Mouse (Mus musculus): Measurements from ENCODE around the gene Lrrc58. TPM values are rescaled to one million over a fixed set of nuclear protein-coding genes. Genes with fewer than 3 reads are reported as not detected.

The Lrrc58 gene
- polyA plus RNA-seq (2015; fragmentation: Nextera tagmentation; extraction: Ambion mirVana) = 46.1 and 49.0 TPM in 2 replicates

DNA sequence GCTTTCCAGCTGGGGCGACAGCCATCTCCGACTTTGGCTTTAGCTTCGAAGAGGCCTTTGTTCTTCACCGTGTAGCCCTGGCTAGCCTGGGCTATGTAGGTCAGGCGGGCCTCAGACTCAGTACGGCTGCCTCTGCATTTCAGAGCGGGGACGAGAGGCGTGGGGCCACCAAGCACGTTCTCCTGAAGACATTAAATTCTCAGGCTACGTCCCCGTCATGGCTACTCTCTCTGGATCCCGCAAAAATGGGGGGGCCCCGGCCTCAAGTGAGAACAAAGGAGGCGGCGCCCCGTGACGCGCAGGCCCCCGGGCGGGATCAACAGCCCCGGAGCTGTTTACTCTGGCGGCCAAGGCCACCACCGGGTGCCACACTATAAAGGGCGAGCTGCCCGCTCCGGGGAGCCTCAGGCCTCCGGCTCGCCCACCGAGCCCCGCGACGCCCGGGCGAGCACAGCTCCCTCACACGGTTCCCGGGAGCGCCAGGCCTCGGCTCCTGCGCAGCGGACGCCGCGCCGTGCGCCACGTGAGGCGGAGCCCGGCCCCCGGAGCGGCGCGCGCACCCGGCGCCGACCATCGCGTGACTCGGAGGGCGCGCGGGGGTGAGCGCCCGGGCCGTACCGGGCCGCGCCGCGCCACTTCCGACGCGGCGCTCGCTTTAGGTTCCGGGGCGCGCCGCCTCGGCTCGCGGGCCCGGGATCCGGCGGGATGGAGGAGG lies at the start of gene Lrrc58:
Gene Lrrc58 (plus strand): TSS at position 599 of the 715 bp plus-strand sequence.
- Histone ChIP-seq H3K9me3 (no peaks in the 10 kb centered on the region), H3K9ac (peak within 1 kb of the TSS; percentile 100), H3K4me3 (peak within 1 kb of the TSS; percentile 99), H3K4me2 (peak within 1 kb of the TSS; percentile 64), H3K27ac (peak within 1 kb of the TSS; percentile 100), H3K27me3 (no peaks in the 10 kb centered on the region), H3K4me1 (replicated peaks) (peaks cover 31% of the 10 kb centered on the region), H3K36me3 (no peaks in the 10 kb centered on the region)
- peak; percentile 93 for ATAC-seq (ENCODE audit: low FRiP score)
- WGBS = under 1% methylated on average over 85 of the region's 86 CpGs

GRCm38 (mm10) chr16:37823949-37824348 lies 44.2 kb upstream of the Lrrc58 start:
- Histone ChIP-seq H3K27ac (no peak overlapping the region), H3K9me3 (no peaks in the 10 kb centered on the region), H3K9ac (no peak overlapping the region), H3K4me2 (no peak overlapping the region), H3K27me3 (no peaks in the 10 kb centered on the region), H3K36me3 (peaks cover 66% of the 10 kb centered on the region), H3K4me1 (replicated peaks) (no peaks in the 10 kb centered on the region), H3K4me3 (no peak overlapping the region)
- ATAC-seq (ENCODE audit: low FRiP score) = no peak
- WGBS = 78% methylated on average over 5 of the region's 5 CpGs

DNA sequence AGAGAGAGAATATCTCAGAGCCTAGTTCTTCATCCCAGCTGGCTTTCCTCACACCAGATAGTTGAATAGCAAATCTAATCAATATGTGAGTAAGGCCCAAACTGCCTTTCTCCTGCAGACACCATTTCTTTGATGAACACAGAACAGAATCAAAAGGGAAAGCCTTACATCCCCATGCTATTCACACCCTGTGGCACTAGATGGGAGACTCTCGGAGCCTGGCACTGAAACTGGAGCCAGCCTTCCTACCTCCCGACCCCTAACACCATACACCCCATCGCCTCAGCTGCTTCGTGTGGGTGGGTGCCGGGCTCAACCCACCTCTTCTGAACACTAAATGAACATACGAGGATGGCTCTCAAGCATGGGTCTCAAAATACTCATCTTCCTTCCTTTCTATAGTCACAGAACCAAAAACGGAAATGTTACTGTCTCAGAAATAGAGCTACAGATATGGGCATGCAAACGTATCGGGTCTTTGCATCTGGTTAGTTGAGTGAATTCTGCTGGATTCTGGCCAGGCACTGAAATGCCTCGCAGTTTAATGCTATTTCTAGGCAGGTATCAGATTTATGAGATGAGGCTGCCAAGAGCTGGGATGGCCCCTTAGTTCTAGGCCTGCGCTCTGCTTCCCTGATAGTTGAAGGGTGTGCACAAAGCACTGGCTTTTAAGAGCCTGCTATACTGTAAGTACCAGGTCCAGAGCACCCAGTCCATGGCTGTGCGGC lies 43.2 kb upstream of the Lrrc58 start:
- H3K36me3 ChIP-seq = peaks cover 74% of the 10 kb centered on the region

DNA sequence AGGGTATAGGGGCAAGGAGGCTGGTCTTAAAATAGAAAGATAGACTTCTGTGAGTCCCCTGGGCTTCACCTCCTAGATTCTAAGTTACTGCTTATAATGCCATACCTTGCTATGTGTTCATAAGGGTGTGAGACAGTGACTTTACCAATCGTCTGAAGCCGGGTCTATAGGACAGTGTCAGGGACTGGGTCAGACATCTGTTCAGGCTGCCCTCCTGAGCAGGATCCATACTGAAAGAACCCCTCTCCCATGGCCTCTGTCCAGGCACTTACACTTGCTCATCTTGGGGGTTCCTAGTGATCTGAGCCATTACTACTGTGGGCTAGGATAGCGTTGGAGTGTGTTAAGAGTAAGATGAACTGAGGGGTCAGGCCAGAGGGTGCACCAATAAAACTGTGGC lies 41.9 kb upstream of the Lrrc58 start:
- ATAC-seq (ENCODE audit: low FRiP score) = no peak
- H3K36me3 ChIP-seq = peaks cover 76% of the 10 kb centered on the region
- H3K4me3 ChIP-seq = no peak overlapping the region
- no peaks in the 10 kb centered on the region for H3K9me3 ChIP-seq
- H3K9ac ChIP-seq = no peak overlapping the region
- H3K27ac ChIP-seq = no peak overlapping the region
- whole genome bisulfite sequencing = 91% methylated on average over 3 of the region's 3 CpGs
- H3K27me3 ChIP-seq = no peaks in the 10 kb centered on the region
- H3K4me2 ChIP-seq = no peak overlapping the region
- no peaks in the 10 kb centered on the region for H3K4me1 ChIP-seq (replicated peaks)

More for the DNA sequence above, 43.2 kb upstream of the Lrrc58 start:
- 97% methylated on average over 12 of the region's 12 CpGs for WGBS
- no peak overlapping the region for H3K27ac ChIP-seq
- no peak overlapping the region for H3K4me2 ChIP-seq
- H3K9ac ChIP-seq = no peak overlapping the region
- H3K9me3 ChIP-seq = no peaks in the 10 kb centered on the region
- no peaks in the 10 kb centered on the region for H3K27me3 ChIP-seq
- ATAC-seq (ENCODE audit: low FRiP score) = no peak
- no peaks in the 10 kb centered on the region for H3K4me1 ChIP-seq (replicated peaks)
- H3K4me3 ChIP-seq = no peak overlapping the region

- no peak overlapping the region for H3K4me2 ChIP-seq
- no peak overlapping the region for H3K27ac ChIP-seq
- 80% methylated on average over 7 of the region's 7 CpGs for WGBS
- no peaks in the 10 kb centered on the region for H3K4me1 ChIP-seq (replicated peaks)
- H3K27me3 ChIP-seq = no peaks in the 10 kb centered on the region
- ATAC-seq (ENCODE audit: low FRiP score) = no peak
- peaks cover 81% of the 10 kb centered on the region for H3K36me3 ChIP-seq
- no peak overlapping the region for H3K4me3 ChIP-seq
- H3K9me3 ChIP-seq = no peaks in the 10 kb centered on the region
- H3K9ac ChIP-seq = no peak overlapping the region
Observed at GRCm38 (mm10) chr16:37831041-37831440, 37.1 kb upstream of the Lrrc58 start.

GRCm38 (mm10) chr16:37837571-37837970 lies 30.6 kb upstream of the Lrrc58 start:
- Histone ChIP-seq H3K27ac (no peak overlapping the region), H3K4me3 (no peak overlapping the region)
- no peak for ATAC-seq (ENCODE audit: low FRiP score)

GRCm38 (mm10) chr16:37842439-37842838 lies 25.8 kb upstream of the Lrrc58 start:
- no peaks in the 10 kb centered on the region for H3K36me3 ChIP-seq
- H3K9ac ChIP-seq = no peak overlapping the region
- H3K4me1 ChIP-seq (replicated peaks) = no peaks in the 10 kb centered on the region
- no peak for ATAC-seq (ENCODE audit: low FRiP score)
- H3K27ac ChIP-seq = no peak overlapping the region
- H3K4me2 ChIP-seq = no peak overlapping the region
- no peaks in the 10 kb centered on the region for H3K9me3 ChIP-seq
- H3K4me3 ChIP-seq = no peak overlapping the region
- no peaks in the 10 kb centered on the region for H3K27me3 ChIP-seq
- 89% methylated on average over 2 of the region's 2 CpGs for WGBS

More at GRCm38 (mm10) chr16:37837571-37837970, 30.6 kb upstream of the Lrrc58 start:
- H3K9me3 ChIP-seq = no peaks in the 10 kb centered on the region
- 83% methylated on average over 3 of the region's 3 CpGs for WGBS
- no peaks in the 10 kb centered on the region for H3K27me3 ChIP-seq
- H3K36me3 ChIP-seq = peaks cover 31% of the 10 kb centered on the region
- no peak overlapping the region for H3K9ac ChIP-seq
- H3K4me1 ChIP-seq (replicated peaks) = no peaks in the 10 kb centered on the region
- no peak overlapping the region for H3K4me2 ChIP-seq

- no peaks in the 10 kb centered on the region for H3K36me3 ChIP-seq
- no peaks in the 10 kb centered on the region for H3K9me3 ChIP-seq
- no peak overlapping the region for H3K4me3 ChIP-seq
- 92% methylated on average over 12 of the region's 12 CpGs for whole genome bisulfite sequencing
- no peak overlapping the region for H3K27ac ChIP-seq
- H3K27me3 ChIP-seq = no peaks in the 10 kb centered on the region
- no peak for ATAC-seq (ENCODE audit: low FRiP score)
- H3K4me2 ChIP-seq = no peak overlapping the region
- H3K9ac ChIP-seq = no peak overlapping the region
- H3K4me1 ChIP-seq (replicated peaks) = no peaks in the 10 kb centered on the region
Observed at GRCm38 (mm10) chr16:37843740-37844139, 24.4 kb upstream of the Lrrc58 start.

DNA sequence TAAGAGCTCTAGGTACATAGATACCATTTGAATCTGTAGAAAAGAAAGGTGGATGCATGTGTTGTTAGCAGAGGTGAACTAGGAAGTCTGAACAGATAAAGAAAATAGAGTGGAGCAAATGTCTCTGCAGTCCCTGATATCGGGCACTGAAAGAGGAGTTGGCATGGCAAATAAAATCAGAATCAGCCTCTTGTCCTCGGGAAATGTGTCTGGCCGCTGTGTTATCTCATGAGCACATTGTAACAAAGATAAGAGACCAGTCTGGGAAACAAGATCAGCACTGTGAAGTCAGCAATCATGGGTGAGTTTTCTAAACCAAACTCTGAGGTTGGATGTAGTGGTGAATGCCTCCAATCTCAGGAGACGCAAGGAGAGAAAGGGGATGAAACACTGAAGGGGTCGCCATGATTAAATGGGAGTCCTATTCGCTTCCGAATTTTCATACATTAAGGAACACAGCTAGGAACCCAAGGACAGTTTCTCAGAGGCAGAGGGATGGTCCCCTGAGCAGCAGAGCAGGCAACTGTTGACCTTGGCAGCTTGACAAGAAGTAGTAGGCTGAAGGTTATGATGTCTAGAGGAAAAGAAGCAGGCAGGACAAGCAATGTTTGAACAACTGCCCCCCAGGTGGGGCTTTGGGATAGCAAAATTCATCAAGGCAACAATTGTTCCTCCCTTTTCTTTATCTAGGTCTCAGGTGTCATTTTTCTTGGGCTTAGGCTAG lies 22.8 kb upstream of the Lrrc58 start:
- Histone ChIP-seq H3K4me2 (no peak overlapping the region), H3K4me3 (no peak overlapping the region), H3K27me3 (no peaks in the 10 kb centered on the region), H3K9me3 (no peaks in the 10 kb centered on the region), H3K9ac (no peak overlapping the region), H3K36me3 (no peaks in the 10 kb centered on the region), H3K27ac (no peak overlapping the region), H3K4me1 (replicated peaks) (no peaks in the 10 kb centered on the region)
- ATAC-seq (ENCODE audit: low FRiP score) = no peak
- WGBS = 85% methylated on average over 7 of the region's 7 CpGs

GRCm38 (mm10) chr16:37847081-37847480 lies 21.1 kb upstream of the Lrrc58 start:
- H3K9ac ChIP-seq = no peak overlapping the region
- no peaks in the 10 kb centered on the region for H3K4me1 ChIP-seq (replicated peaks)
- no peak overlapping the region for H3K27ac ChIP-seq
- H3K4me3 ChIP-seq = no peak overlapping the region
- H3K27me3 ChIP-seq = no peaks in the 10 kb centered on the region
- WGBS = 89% methylated on average over 3 of the region's 3 CpGs
- no peaks in the 10 kb centered on the region for H3K9me3 ChIP-seq
- no peak overlapping the region for H3K4me2 ChIP-seq
- no peaks in the 10 kb centered on the region for H3K36me3 ChIP-seq
- ATAC-seq (ENCODE audit: low FRiP score) = no peak

GRCm38 (mm10) chr16:37851366-37851765 lies 16.8 kb upstream of the Lrrc58 start:
- ATAC-seq (ENCODE audit: low FRiP score) = no peak
- no peak overlapping the region for H3K4me2 ChIP-seq
- no peaks in the 10 kb centered on the region for H3K9me3 ChIP-seq
- 59% methylated on average over 5 of the region's 5 CpGs for WGBS
- no peaks in the 10 kb centered on the region for H3K27me3 ChIP-seq
- no peaks in the 10 kb centered on the region for H3K36me3 ChIP-seq
- H3K4me1 ChIP-seq (replicated peaks) = no peaks in the 10 kb centered on the region
- no peak overlapping the region for H3K9ac ChIP-seq
- no peak overlapping the region for H3K4me3 ChIP-seq
- no peak overlapping the region for H3K27ac ChIP-seq

DNA sequence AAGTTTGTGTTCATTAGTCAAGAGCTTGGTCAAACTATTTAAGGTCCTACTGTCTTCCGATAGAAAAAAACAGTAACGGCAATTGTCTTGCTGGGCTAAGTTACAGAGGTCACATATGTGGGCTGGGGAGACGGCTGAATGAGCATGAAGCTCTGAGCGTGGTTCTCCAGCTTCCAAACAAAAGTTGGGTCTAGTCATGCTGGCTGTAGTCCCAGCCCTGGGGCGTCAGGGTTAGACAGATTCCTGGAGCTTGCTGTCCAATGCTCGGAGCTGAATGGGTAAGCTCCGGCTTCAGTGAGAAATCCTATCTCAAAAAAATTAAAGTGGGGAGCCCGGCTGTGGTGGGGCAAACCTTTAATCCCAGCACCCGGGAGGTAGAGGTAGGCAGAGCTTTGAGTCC lies 14.9 kb upstream of the Lrrc58 start:
- no peak overlapping the region for H3K4me3 ChIP-seq
- no peak overlapping the region for H3K9ac ChIP-seq
- H3K4me1 ChIP-seq (replicated peaks) = peaks cover 5% of the 10 kb centered on the region; the same call in 1 of the 2 replicates
- H3K36me3 ChIP-seq = no peaks in the 10 kb centered on the region
- 0 out of 2 replicates have a peak overlapping the region, but pooled peaks have one; percentile 23 for H3K27ac ChIP-seq
- H3K9me3 ChIP-seq = no peaks in the 10 kb centered on the region
- no peak for ATAC-seq (ENCODE audit: low FRiP score)
- 65% methylated on average over 9 of the region's 9 CpGs for WGBS
- no peak overlapping the region for H3K4me2 ChIP-seq
- no peaks in the 10 kb centered on the region for H3K27me3 ChIP-seq

Data from hindbrain, embryonic 13.5 days (tissue).